Comparison of ENCODE assay signal across 16 mouse cellular contexts in genomic region chr12:110976589-110977344, GRCm38 (mm10). TPM values are rescaled to one million over a fixed set of nuclear protein-coding genes. Genes with fewer than 3 reads are reported as not detected.
DNase-seq lines count a peak whose midpoint lies in the region; ATAC-seq and TF ChIP-seq lines count a peak whose summit lies in the region.
"Had no signal": no experiment of that assay in that cellular context is flagged by ENCODE, and none has a peak within 500 bp of the region (broad histone marks: within the 10 kb centered on the region; RNA-seq: fewer than 3 reads in every experiment).

No protein-coding gene starts in this region.

- H3K27me3 ChIP-seq in heart, embryonic 12.5 days (replicated peaks), result peaks cover 9% of the 10 kb centered on the region; the same call in 1 of the 2 replicates
- no peaks in the 10 kb centered on the region for H3K27me3 ChIP-seq in liver, embryonic 14.5 days (ENCODE audit: control insufficient read depth, insufficient read depth, low read length)
- H3K27me3 ChIP-seq: embryonic facial prominence, embryonic 13.5 days; hindbrain, embryonic 15.5 days had no signal

- peak overlapping the region; percentile 94 for H3K4me2 ChIP-seq in heart, embryonic 12.5 days
- peak overlapping the region; percentile 90 for H3K4me2 ChIP-seq in liver, embryonic 14.5 days (ENCODE audit: low read depth)

- TF ChIP-seq CTCF in bone marrow, adult 2 months (IDR thresholded peaks at IDR 0.05; ENCODE audit: control insufficient read depth, insufficient read depth, low read length), result no peak
- TF ChIP-seq CTCF in liver, embryonic 14.5 days (IDR thresholded peaks at IDR 0.05; ENCODE audit: low read depth), result no peak

- H3K36me3 ChIP-seq in heart, embryonic 12.5 days, result peaks cover 41% of the 10 kb centered on the region
- H3K36me3 ChIP-seq in liver, embryonic 14.5 days (replicated peaks; ENCODE audit: control insufficient read depth, insufficient read depth, low read depth), result peaks cover 50% of the 10 kb centered on the region

- peak; percentile 8; the same call in 1 of the 2 replicates for TF ChIP-seq POLR2A in bone marrow, adult 2 months (IDR thresholded peaks at IDR 0.05; ENCODE audit: borderline replicate concordance, control insufficient read depth, low read depth, low read length)

- no peaks in the 10 kb centered on the region for H3K9me3 ChIP-seq in heart, embryonic 12.5 days (replicated peaks)
- no peaks in the 10 kb centered on the region for H3K9me3 ChIP-seq in liver, embryonic 14.5 days (ENCODE audit: control insufficient read depth, low read length)
- H3K9me3 ChIP-seq: embryonic facial prominence, embryonic 13.5 days; hindbrain, embryonic 15.5 days; kidney, embryonic 15.5 days had no signal

- no peak for ATAC-seq in heart, embryonic 12.5 days (ENCODE audit: insufficient number of reproducible peaks, low FRiP score)
- ATAC-seq in liver, embryonic 14.5 days (ENCODE audit: insufficient read depth), result no peak
- ATAC-seq: forebrain, embryonic 16.5 days had no signal

- TF ChIP-seq EP300 in liver, embryonic 14.5 days (IDR thresholded peaks at IDR 0.05; ENCODE audit: low read depth), result no peak

- WGBS in heart, embryonic 12.5 days, result 80% methylated on average over 60 of the region's 60 CpGs
- 97% methylated on average over 60 of the region's 60 CpGs for WGBS in bone marrow, adult 2 months
- 93% methylated on average over 60 of the region's 60 CpGs for WGBS in liver, embryonic 14.5 days (ENCODE audit: insufficient replicate concordance)

- no peak overlapping the region for H3K27ac ChIP-seq in heart, embryonic 12.5 days (ENCODE audit: poor library complexity, severe bottlenecking)
- no peak overlapping the region for H3K27ac ChIP-seq in bone marrow, adult 2 months (ENCODE audit: control insufficient read depth, insufficient read depth, low read depth, low read length, poor library complexity)
- H3K27ac ChIP-seq in liver, embryonic 14.5 days, result peak overlapping the region; percentile 95
- H3K27ac ChIP-seq: embryonic facial prominence, embryonic 13.5 days; hindbrain, embryonic 15.5 days; kidney, embryonic 15.5 days; stomach, postnatal 0 days had no signal

- DNase-seq in cerebellum, adult 11-12 months, result peak; percentile 64
- DNase-seq in cerebellum, adult 18-20 months, result no peak
- no peak for DNase-seq in heart, adult 8-10 months (ENCODE audit: low spot score)
- no peak for DNase-seq in liver, embryonic 14.5 days (ENCODE audit: low read depth in 3 of 3, low spot score in 3 of 3)
- no peak for DNase-seq in frontal cortex, postnatal 36 days (ENCODE audit: low spot score in 2 of 2)
- DNase-seq in left cerebral cortex, adult 8-10 months (ENCODE audit: low spot score in 2 of 2), result no peak
- DNase-seq: left cerebral cortex, postnatal 4 days; lung, postnatal 36 days; right cerebral cortex, postnatal 4 days had no signal

- peak overlapping the region; percentile 82; the same call in 1 of the 2 replicates for H3K4me3 ChIP-seq in heart, embryonic 12.5 days
- no peak overlapping the region for H3K4me3 ChIP-seq in bone marrow, adult 2 months (replicated peaks; ENCODE audit: control insufficient read depth, low read depth, low read length)
- H3K4me3 ChIP-seq in liver, embryonic 14.5 days (ENCODE audit: insufficient read depth in 1 of 2, low read depth in 2 of 2, low read length in 2 of 2), result peak overlapping the region; percentile 91 to 96

- no peak overlapping the region for H3K9ac ChIP-seq in heart, embryonic 12.5 days
- H3K9ac ChIP-seq in liver, embryonic 14.5 days (replicated peaks), result peak overlapping the region; percentile 60
- H3K9ac ChIP-seq: kidney, embryonic 15.5 days had no signal

- H3K4me1 ChIP-seq in heart, embryonic 12.5 days (replicated peaks), result peaks cover 18% of the 10 kb centered on the region
- peaks cover 16% of the 10 kb centered on the region for H3K4me1 ChIP-seq in bone marrow, adult 2 months (ENCODE audit: control insufficient read depth, insufficient read depth, low read length)
- peaks cover 67 to 68% of the 10 kb centered on the region in 2 experiments for H3K4me1 ChIP-seq in liver, embryonic 14.5 days (replicated peaks; ENCODE audit: control insufficient read depth in 2 of 2, insufficient read depth in 2 of 2, low read length in 1 of 2)

RNA-seq across cellular contexts. Expression of gene Ankrd9, which starts 2.1 kb away (rescaled TPM):
- 13.2 and 14.2 TPM in 2 replicates for polyA plus RNA-seq in heart, embryonic 12.5 days (2016; fragmentation: Nextera tagmentation; extraction: Ambion mirVana)
- 10 to 100 TPM; 61.3 to 73.8 (median 68.6) TPM for total RNA-seq in heart, adult 8-10 months (2022)
- polyA plus RNA-seq in bone marrow, adult 2 months (2011; ENCODE audit: insufficient read depth, insufficient read length, low replicate concordance, missing spikeins), result 19.7 and 28.6 TPM in 2 replicates
- polyA plus RNA-seq in liver, embryonic 14.5 days (2012; rRNA removed), result 47.4 and 57.4 TPM in 2 replicates
- polyA plus RNA-seq in liver, embryonic 14.5 days (2014; fragmentation: Nextera tagmentation; extraction: Ambion mirVana), result 41.8 and 49.8 TPM in 2 replicates
- 10 to 100 TPM; 13.6 to 18.7 (median 16.5) TPM for total RNA-seq in left cerebral cortex, adult 8-10 months (2022)
